Mouse (Mus musculus): ENCODE data around the gene Atp6v1g1.
A peak's percentile ranks its signal among the peaks of the same experiment; 100 is the strongest.

The Atp6v1g1 gene

DNA sequence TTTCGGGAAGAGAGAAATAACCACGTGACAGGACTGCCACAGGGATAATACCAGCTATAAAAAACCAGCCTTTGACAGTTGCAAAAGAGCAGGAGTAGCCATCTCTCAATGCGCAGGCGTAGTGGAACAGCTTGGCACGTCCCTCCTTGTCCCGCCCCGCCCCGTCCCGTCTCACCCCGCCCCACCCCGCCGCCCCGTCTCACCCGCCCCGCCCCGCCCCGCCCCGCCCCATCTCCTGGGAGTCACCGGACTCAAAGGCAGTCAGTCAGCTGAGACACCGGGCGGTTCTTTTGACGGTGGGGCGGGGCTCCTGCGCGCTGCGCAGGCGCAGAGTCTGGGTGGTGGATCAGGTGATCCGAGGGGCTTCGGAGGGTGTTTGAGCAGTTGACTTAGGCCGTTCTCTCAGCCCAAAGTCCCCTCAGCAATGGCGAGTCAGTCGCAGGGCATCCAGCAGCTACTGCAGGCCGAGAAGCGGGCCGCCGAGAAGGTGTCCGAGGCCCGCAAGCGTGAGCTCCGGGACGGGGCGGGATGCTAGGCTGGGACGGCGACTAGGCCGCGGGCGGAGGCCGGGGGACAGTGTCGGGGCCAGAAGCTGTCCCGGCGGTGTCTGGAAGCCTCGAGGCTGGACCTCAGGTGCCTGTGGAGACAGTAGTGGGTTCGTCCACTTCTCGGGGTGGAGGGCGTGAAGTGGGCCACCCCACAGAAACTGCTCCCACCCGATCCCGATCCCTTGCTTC, at the start of gene Atp6v1g1:
Gene Atp6v1g1 (plus strand): TSS at position 279 of the 737 bp plus-strand sequence.
- DNase-seq (ENCODE audit: low spot score in 2 of 2), result peak; percentile 88 to 96

DNA sequence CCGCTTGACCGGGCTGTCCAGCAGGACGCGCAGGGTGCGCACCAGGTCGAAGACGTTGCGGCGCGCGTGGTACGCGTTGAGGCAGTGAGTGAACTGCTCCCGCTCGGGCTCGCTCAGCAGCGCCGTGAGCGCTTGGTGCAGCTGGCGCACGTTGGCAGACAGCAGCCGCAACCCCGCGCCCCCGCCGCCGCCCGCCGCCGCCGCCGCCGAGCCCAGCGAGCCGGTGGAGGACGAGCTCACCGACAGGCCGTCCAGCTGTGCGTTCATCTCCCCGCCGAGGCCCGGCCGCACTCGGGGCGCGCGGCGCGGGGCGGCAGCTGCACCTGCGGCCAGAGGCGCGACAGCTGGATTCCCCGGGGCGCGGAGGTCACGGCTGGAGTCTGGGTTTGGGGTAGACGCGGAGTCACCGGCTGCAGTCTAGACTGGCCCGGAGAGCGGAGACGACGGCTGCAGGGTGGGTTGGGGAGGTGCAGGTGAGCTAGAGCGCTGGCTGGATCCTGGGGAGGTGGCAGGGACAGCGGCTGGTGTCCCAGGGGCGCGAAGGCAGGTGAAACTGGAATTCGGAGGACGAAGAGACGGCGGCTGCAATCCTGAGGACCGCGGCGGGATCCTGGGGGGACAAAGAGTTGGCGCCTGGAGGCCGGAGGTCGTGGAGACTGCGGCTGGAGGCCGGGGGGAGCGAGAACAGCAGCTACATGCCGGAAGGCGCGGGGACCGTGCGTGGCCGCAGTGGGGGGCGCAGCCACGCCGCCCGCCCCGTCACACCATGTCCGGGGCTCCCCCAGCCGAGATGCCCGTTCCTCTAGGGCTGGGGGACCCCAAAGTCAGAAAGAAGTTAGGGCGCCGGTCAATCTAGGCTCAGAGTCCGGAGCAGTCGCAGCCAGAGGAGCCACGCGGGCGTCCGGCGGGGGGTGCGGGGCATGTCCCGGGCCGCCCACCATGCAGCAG, 49.3 kb upstream of the Atp6v1g1 start:
- DNase-seq (ENCODE audit: low spot score in 2 of 2), result no peak

- DNase-seq (ENCODE audit: low spot score in 2 of 2), result peak in 1 of 2 experiments; percentile 49
Measured at GRCm38 (mm10) chr4:63495915-63496278, 48.7 kb upstream of the Atp6v1g1 start, which contains the start of gene Whrn. Gene Whrn, minus strand, starts transcription at chr4:63495991.

- DNase-seq (ENCODE audit: low spot score in 2 of 2), result no peak
Measured at GRCm38 (mm10) chr4:63496312-63496711, 48.3 kb upstream of the Atp6v1g1 start.

DNA sequence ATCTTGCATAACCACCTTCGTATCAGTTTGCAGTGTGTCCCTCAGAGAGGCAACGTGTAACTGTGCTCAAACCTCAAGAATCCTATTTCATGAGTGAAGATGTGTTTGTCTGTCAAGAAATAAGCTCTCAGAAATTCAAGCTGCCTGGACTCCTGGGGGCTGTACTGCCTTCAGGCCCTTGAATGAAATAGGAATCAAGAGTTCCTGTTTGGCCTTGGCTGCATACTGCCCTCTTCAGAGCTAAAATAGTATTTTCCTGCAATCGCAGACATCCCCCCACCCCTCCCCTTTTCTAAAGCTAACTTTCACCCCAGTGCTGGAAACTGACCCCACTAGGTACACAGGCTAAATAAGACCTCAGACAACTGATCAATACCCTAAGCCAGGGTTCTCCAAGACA, 46.2 kb upstream of the Atp6v1g1 start:
- DNase-seq (ENCODE audit: low spot score in 2 of 2), result no peak

GRCm38 (mm10) chr4:63501050-63501449, 43.5 kb upstream of the Atp6v1g1 start:
- DNase-seq (ENCODE audit: low spot score in 2 of 2), result no peak

GRCm38 (mm10) chr4:63503949-63504348, 40.6 kb upstream of the Atp6v1g1 start:
- DNase-seq (ENCODE audit: low spot score in 2 of 2), result no peak

- no peak for DNase-seq (ENCODE audit: low spot score in 2 of 2)
Measured at GRCm38 (mm10) chr4:63507478-63507877, 37.1 kb upstream of the Atp6v1g1 start.

DNA sequence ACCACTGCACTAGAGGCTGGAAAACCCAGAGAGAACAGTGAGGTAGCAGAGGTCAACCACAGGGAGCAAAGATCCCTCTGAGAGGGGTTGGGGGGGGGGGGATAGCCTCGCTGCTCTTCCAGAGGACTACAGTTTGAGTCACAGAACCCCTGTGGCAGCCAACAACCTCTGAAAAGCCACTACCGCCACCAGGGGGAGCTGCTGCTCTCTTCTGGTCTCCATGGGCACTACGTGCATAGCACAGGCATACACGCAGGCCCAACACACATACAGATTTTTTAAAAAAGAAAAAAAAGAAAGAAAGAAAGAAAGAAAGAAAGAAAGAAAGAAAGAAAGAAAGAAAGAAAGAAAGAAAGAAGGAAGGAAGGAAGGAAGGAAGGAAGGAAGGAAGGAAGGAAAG, 36.3 kb upstream of the Atp6v1g1 start:
- peak in 1 of 2 experiments; percentile 81 for DNase-seq (ENCODE audit: low spot score in 2 of 2)

DNA sequence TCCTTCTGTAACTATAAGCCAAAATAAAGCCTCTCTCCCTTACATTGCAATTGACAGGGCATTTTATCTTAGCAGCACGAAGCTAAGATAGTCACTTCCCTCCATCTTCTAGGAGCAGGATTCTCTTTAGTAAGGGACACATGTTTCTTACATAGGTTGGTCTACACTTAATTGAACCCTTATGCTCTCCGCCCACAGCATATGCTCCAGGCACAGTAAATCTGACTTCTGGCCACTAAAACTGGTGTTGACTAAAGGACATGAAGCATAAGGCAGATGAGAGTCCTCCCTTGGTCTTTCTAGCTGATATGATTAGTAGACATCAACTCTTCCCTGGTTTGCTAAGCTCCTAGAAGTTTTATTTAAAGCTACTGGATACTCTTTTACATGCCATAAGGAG, 31.7 kb upstream of the Atp6v1g1 start:
- DNase-seq (ENCODE audit: low spot score in 2 of 2), result no peak

GRCm38 (mm10) chr4:63514454-63514984, 30.1 kb upstream of the Atp6v1g1 start:
- DNase-seq (ENCODE audit: low spot score in 2 of 2), result no peak

DNA sequence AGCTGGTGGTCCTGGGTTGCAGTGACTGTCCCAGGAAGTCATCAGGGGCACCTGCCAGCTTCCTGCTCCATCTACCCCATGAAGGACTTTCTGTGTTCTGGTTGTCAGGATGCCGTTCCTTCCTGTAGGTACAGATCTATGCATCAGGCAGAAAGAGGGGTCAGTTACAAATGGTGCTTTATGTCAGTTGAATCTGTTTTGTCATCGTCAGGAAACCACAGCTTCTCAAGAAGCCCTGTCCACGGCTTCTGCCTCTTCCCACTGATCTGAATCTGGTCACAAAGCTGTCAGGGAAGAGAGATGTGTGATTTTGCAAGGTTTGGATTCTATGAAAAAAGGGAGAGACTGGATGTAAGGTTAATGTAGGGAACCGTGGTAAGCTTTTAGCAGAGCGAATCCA, 29.6 kb upstream of the Atp6v1g1 start:
- DNase-seq (ENCODE audit: low spot score in 2 of 2), result no peak

GRCm38 (mm10) chr4:63521813-63522419, 22.7 kb upstream of the Atp6v1g1 start:
- DNase-seq (ENCODE audit: low spot score in 2 of 2), result no peak

GRCm38 (mm10) chr4:63525514-63525913, 19.1 kb upstream of the Atp6v1g1 start:
- DNase-seq (ENCODE audit: low spot score in 2 of 2), result no peak

DNA sequence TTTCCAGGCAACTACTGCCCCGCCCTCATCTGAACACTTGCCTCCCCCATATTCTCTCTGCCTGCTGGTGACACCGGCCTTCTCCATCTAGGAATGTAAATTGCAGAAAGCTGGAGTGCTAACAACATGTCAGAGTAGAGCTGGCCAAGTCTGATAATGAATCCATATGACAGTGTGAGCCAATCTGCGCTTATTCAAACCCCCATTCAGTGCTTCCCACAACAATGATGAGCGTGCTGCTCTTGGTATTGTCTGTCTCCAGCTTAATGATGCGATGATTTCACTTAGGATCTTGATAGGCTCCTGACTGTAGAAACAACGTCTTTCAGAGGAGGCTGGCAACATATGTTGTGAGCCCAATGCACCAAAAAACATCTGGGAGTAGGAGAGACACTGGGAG, 15.6 kb upstream of the Atp6v1g1 start:
- DNase-seq (ENCODE audit: low spot score in 2 of 2), result peak in 1 of 2 experiments; percentile 65

GRCm38 (mm10) chr4:63530409-63530808, 14.2 kb upstream of the Atp6v1g1 start:
- no peak for DNase-seq (ENCODE audit: low spot score in 2 of 2)

GRCm38 (mm10) chr4:63537602-63538001, 7.0 kb upstream of the Atp6v1g1 start:
- no peak for DNase-seq (ENCODE audit: low spot score in 2 of 2)

DNA sequence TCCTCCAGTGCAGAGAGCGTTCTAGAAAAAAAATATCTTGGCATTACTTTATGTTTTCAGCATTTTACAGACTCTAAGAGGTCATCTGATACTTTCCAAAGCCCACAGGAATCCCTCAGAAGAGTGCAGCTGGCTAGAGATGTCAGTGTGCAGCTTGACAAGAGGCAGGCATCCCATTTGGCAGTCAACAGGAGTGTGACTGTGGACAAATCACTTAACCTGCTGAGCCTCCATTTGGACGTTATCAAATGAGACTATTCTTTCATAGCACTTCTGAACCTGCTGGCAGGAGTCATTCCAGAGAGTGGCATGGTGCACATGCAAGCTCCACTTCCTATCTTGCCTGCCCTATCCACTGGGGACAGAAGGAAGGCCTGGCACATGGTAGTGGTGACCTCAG, 2.4 kb upstream of the Atp6v1g1 start:
- DNase-seq (ENCODE audit: low spot score in 2 of 2), result no peak

DNA sequence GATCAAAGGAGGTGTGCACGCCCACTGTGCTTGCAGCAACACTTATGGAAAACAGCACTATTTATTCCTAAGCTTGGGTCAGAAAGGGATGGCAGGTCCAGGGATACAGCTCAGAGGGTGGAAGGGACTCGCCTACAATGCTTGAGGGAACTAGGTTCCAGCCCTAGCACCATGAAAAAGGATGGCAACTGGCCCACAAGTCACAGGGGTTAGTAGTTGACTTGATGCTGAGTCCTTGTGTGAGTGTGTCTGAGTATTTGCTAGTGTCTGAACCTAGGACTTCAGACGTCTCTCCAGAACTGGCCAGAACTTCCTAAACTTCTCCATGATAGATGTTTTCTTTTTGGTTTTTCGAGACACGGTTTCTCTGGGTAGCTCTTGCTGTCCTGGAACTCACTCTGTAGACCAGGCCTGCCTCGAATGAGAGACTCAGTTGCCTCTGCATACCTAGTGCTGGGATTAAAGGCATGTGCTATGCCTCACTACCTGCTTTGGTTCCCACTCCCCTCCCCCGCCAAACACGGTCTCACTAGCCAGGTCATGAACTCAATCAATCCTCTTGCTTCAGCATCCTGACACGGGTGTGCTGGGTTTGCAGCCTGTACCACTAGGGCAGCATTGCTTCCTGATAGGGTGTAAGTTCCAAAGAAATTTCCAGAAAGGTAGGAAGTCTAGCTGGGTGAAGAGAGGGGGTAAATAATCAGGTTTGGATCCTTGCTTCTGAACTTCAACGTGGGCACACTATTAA, 652 bp upstream of the Atp6v1g1 start:
- no peak for DNase-seq (ENCODE audit: low spot score in 2 of 2)

DNA sequence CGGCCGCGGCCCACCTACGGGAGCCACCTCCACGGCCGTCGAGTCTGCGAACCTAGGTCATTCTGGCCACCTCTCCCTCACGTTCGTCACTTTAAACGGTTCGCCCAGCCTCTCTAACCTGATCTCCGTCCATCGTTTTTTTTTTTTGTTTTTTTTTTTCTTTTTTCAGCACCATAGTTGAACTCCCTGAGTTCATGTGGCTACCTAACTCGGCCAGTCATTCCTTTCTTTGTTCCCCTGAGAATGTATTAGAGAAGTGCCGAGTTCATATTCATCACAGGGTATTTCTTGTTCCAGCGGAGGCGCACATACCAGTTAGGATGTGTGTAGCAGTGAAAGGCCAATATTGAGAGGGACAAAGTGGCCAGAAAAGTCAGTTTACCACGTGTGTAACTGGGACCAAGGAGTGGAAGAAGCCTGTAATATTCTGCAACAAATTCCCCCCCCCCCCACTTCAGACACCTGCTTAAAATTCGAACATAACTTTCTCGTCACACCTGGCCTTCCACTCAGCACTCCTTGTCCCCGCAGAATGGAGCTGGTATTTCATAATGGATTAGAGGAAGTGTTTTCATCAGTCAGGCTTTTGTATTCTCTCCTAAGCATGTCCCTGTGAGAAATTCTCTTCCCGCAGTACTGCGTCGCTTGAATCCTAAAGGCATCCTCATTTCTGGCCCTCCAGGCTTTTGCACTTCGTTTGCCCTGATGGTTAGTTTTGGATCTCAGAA, 823 bp downstream of the Atp6v1g1 start:
- no peak for DNase-seq (ENCODE audit: low spot score in 2 of 2)

Data from left cerebral cortex, adult 9 months (tissue).